Comparison of ENCODE assay signal across 20 mouse cellular contexts in the genomic region with DNA sequence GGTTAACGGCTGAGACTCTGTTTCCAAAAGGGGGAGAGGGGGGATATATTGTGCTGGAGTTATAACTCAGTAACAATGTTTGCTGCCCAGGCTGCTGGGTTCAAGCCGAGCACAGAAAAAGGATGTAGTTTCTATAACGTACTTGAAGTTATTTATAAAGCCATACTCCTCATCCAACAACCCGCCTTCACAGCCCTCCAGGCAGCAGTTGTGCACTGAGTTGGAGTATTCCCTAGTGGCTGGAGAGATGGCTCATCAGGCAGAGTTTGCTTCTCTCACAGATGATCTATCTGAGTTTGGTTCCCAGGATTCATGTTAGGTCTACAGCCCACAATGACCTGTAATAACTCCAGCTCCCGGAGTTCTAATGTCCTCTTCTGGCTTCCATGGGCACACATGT. TPM values are rescaled to one million over a fixed set of nuclear protein-coding genes. Genes with fewer than 3 reads are reported as not detected.
"Had no signal": no experiment of that assay in that cellular context is flagged by ENCODE, and none has a peak within 500 bp of the region (broad histone marks: within the 10 kb centered on the region; RNA-seq: fewer than 3 reads in every experiment).

No protein-coding gene starts in this region.

- ATAC-seq: midbrain, embryonic 16.5 days had no signal

- H3K9me3 ChIP-seq: midbrain, embryonic 12.5 days; neural tube, embryonic 13.5 days; neural tube, embryonic 15.5 days had no signal

- H3K4me1 ChIP-seq: midbrain, embryonic 10.5 days; midbrain, embryonic 12.5 days; neural tube, embryonic 13.5 days; neural tube, embryonic 15.5 days had no signal

- DNase-seq: lung, adult 18-20 months; lung, embryonic 14.5 days; lung, postnatal 10 days; lung, postnatal 4 days; midbrain, embryonic 14.5 days; retina, postnatal 1 day; right cerebral cortex, postnatal 25 days; right cerebral cortex, postnatal 4 days; spleen, adult 18-20 months; thymus, adult 2 months; thymus, postnatal 25 days; thymus, postnatal 4 days had no signal

- H3K27ac ChIP-seq: midbrain, embryonic 10.5 days; midbrain, embryonic 12.5 days; neural tube, embryonic 13.5 days; neural tube, embryonic 15.5 days had no signal

- H3K9ac ChIP-seq: lung, embryonic 14.5 days; midbrain, embryonic 12.5 days; neural tube, embryonic 13.5 days; neural tube, embryonic 15.5 days had no signal

- H3K4me3 ChIP-seq: midbrain, embryonic 10.5 days; midbrain, embryonic 12.5 days; myocyte; neural tube, embryonic 13.5 days; neural tube, embryonic 15.5 days had no signal

- H3K4me2 ChIP-seq: lung, embryonic 14.5 days; midbrain, embryonic 12.5 days; neural tube, embryonic 13.5 days; neural tube, embryonic 15.5 days had no signal

- H3K36me3 ChIP-seq: midbrain, embryonic 10.5 days; midbrain, embryonic 12.5 days; neural tube, embryonic 13.5 days; neural tube, embryonic 15.5 days had no signal

RNA-seq across cellular contexts. Expression of a gene that starts 56.4 kb away (rescaled TPM):
- polyA plus RNA-seq: midbrain, embryonic 14.5 days; midbrain, embryonic 16.5 days; neural tube, embryonic 11.5 days; neural tube, embryonic 13.5 days; neural tube, embryonic 15.5 days; small intestine, adult 2 months; thymus, adult 2 months had no signal
